Mouse (Mus musculus) T-helper 1 cell (primary cell): Measurements from ENCODE around the gene Nr1i2.
"Not testable (repeated sequence)": the region's sequence is repeated elsewhere in the genome, so short reads cannot be mapped to it uniquely, and the experiment has no call there.

Source experiments
- in situ Hi-C: fragments of 300-600 bp; cut with MboI, MseI; formaldehyde crosslinking; loops from one replicate; pipeline ENCODE4 v1.15.1; 2025; ENCODE audit warnings: high pct_unique_total_duplicates

The Nr1i2 gene

DNA sequence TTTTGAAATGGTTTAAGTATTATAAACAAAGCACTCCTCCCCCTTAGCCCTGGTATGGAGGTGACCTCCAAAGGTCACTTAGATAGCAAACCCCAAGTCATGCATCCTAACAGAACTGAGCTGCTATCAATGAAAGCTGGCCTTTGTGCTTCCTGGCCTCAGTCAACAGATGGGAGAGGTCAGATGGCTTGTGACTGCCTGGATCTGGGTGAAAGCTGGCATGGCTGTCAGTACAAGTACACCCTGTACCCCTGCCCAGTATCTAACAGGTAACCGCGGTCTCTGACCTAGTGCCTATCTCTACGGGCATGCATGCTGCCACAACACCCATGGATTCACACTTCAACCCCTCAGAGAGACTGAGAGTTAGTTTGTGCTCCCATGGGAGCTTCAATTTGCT lies 6.9 kb downstream of the Nr1i2 start:
- in situ Hi-C loops, result no loop called here

DNA sequence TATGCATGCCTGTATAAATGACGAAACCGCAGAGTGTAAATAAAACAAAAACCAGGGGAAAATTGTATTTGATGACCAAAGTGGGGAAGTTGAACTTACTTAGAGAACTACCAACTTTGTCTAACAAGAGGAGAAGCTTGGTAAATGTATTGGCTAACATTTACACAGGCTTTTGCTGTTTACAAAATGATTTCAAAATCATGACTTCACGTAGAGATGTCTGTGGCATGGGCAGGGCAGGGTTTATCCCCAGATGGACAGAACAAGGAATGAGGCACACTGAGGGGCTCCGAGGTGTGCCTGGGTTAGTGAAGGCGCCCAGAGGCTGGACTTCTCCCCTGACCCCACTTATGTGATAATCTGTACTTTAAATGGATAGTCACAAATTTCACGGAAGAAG lies 7.3 kb downstream of the Nr1i2 start:
- in situ Hi-C loops, result no loop called here

DNA sequence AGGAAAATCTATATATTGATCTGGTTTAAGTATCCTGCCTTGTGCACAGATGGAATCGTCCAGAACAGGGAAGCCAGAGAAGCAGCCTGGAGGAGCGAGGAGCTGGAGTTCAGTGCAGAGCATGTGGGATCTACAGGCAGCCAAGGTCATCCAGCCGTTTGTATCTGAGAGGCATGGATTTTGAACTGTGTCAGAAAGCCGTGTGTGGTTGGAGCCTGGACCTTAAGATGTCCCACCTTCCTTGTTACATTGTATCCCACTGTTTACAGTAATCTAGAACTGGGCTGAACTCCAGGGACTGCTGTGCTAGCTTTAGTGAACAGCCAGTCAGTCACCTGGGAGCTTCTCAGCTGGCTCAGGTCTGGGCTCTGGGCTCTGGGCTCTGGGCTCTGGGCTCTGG lies 8.1 kb downstream of the Nr1i2 start:
- in situ Hi-C loops, result no loop called here

DNA sequence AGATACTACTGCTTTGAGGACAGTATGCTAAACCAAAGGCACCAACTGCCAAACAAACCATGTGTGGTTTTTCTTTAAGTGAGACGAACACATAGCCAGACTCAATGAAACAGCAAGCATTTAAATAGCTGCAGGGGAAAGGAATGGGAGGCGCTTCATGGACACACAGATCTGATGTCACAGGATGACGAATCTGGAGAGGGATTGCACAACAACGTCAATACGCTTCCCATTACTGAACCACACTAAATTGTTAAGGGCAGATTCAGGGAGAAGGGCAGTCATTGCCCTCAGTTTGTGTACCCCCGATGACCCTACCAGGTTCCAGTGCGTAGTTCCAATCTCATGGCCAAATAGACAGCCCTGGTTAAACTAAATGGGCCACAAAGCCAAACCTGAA lies 8.8 kb downstream of the Nr1i2 start:
- in situ Hi-C loops, result no loop called here

DNA sequence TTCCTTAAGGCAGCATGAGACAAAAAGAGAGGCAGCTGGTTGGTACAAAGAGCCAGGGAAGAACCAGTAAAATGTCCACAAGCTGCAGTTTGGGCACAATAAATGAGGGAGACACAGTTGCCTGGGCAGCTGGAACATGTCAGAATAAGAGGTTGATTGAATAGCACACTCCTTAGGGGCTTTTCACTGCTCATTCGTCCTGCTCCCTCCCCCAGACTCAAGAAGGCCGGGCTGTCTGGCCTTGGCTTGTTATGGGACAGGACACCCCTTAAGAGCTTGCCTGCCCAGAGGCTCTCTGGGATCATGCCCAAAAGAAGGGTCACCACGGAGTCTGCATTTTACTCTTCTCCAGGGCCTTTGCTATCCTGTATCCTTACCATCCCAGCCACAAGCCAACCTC lies 11.3 kb downstream of the Nr1i2 start:
- in situ Hi-C loops, result no loop called here

DNA sequence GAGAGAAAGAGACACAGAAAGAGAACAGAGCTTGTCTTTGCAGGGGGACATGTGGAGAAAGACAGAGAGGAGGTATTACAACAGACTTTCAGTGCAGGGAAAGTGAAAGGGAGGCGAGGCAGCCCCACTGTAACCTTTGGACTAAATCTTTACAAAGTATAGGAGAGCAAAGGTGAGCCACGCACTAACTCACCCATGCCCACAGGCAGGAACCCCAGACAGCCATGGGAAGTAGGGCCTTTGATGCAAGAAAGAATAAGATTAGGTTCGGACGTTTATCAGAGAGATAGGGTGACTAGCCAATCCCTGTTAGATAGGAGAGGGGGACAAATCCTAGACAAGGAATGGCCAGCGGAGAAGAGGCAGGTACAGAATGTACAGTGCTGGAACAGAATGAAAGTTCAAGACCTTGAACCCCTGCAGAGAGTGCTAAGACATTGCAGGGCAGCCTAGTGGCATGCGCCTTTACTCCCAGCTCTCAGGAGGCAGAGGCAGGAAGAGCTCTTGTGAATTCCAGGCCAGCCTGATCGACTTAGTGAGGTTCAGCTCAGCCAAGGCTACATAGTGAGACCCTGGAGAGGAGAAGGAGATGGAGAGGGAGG lies 12.0 kb downstream of the Nr1i2 start:
- in situ Hi-C loops, result no loop called here

DNA sequence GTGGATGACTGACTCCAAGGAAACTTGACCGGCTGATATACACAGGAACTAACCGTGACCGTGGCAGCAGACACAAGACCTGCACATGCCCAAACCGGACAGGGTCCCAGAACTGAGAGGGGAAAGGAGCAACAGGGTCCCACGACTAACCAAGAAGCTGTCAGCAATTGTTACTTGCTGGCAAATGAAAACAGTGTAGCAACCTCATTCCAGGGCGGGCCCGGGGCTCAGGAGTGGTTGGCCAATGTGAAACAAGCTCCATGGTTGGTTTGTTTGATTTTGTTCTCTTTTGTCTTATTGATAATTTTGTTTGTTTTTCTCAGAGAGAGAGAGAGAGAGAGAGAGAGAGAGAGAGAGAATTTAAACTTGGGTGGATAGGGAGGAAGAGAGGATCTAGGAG lies 13.7 kb downstream of the Nr1i2 start:
- in situ Hi-C loops, result no loop called here

DNA sequence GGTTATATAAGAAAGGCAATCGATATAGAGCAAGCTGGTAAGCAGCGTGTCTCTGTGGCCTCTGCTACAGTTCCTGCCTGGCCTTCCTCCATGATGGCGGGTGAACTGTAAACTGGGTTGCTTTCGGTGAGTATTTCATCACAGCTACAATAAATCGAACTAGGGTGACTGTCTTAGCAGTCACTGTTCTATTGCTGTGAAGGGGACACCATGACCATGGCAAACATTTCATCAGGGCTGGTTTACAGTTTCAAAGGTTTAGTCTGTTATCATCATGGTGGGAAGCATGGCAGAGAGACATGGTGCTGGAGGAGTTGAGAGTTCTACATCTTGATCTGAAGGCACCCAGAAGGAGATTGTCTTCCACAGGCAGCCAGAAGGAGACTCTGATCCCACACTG lies 14.8 kb downstream of the Nr1i2 start:
- in situ Hi-C loops, result no loop called here

DNA sequence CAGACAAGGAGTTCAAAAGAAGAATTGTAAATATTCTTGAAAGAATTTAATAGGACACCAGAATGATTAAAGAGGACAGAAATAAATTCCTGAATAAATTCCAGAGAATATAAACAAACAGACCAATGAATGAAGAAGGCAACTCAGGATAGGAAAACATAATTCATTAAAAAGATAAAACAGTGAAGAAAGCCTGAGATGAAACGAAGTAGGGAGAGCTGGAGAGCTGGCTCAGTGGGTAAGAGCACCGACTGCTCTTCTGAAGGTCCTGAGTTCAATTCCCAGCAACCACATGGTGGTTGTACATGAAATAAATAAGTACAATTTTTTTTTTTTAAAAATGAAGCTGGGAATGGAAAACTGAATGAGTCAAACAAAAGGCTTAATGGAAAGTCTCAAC lies 19.9 kb downstream of the Nr1i2 start:
- in situ Hi-C loops, result no loop called here

DNA sequence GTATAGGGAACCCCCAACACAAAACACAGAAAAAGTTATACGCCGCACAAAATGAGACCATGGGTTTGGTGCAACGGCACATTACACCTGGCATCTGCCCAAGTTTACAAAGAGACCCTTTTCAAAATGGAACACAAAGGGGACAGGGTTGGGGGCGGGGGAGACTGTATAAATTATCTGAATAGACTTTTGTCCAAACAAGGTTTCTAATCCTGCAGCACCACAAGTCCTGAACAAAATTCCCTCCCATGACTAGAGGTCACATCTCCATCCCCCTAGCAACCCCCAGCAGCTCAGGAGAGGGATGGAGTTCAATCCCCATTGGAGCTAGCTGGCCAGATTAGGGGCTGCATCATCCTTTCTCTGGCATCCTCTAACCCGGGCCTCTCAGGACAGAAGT lies 22.1 kb downstream of the Nr1i2 start:
- in situ Hi-C loops, result no loop called here

DNA sequence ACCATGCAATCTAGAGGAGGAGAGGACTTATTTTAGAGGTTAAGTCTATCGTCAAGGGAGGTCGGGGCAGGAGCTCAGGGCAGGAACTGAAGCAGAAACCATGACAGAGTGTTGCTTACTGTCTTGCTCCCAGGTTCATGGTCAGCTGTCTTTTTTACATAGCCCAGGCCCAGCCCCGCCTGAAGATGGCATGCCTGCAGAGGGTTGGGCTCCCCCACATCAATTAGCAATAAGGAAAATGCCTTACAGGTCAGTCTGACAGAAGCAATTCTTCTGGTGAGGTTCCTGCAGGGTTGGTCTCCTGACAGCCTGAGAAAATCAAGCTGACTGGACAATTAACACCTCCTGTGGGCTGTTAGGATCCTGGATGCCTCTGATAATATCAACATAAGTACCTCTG lies 23.0 kb downstream of the Nr1i2 start:
- in situ Hi-C loops, result no loop called here

DNA sequence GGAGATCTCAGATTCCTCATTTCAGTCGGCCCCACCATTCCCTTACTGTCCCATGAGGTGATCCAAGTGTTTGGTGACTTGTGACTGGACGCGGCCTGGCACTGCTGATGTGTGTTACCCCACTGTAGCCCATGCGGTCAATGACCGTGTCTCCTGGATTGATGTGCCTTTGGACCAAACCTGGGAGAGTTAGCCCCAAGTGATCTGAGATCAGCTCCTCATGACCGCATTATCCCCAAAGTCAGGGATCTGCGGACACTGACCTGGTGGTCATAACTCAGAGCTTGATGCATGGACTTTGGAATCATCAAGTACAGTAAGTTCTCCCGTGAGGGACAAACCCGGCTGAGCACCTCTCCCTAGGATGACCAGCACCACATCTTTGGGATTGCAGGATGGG lies 38.7 kb downstream of the Nr1i2 start:
- in situ Hi-C loops, result no loop called here

DNA sequence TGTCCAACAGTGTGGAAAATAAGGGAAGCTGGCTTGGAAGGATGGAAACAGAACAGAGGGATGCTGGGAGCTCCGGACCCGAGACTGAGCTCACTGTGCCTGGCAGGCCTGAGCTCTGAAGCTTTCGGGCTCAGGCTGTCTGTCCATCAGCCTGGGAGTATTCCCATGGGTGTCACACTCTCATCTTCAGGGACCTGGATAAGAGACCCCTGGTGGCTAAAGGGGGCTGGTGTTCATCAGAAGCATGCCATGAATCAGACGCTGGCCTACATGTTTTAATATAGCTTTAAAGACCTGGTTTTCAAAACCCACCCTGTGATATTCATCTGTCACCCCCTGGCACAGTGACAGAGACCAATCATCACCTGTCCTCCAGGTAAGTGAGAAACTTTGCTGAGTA lies 39.5 kb downstream of the Nr1i2 start:
- in situ Hi-C loops, result no loop called here

DNA sequence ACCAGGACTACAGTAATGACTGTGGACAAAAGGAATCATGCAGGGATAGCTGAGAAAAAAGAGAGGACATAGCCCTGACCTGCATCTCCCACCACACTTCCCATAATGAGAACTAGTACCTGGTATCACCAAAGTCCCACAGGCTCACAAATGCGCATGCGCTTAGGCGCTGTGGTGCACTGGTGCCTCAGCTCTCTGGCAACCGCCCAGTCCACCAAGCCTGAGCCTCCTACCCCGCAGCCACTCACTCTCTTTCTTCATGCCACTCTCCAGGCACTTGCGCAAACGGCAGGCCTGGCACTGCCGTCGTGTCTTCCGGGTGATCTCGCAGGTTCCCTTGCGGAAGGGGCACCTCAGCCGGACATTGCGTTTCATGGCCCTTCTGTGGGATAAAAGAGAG lies 40.6 kb downstream of the Nr1i2 start:
- in situ Hi-C loops, result no loop called here

DNA sequence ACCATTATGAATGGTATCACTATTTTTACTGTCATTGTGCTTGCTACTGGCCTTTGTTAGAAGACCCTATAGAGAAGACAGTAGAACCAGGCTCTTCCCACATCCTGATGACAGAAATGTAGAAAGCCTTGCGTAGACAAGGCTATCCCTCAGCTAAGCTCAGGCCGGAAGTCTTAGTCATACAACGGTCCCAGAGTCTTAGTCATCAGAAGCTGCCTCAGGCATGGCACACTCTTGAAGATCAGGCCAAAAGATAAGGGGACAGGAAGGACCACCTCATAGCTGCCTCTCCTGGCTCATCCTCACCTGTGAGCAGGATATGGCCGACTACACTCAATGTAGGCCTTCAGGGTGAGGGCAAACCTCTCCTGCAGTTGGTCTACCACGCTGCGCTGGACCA lies 44.2 kb downstream of the Nr1i2 start:
- in situ Hi-C loops, result no loop called here

DNA sequence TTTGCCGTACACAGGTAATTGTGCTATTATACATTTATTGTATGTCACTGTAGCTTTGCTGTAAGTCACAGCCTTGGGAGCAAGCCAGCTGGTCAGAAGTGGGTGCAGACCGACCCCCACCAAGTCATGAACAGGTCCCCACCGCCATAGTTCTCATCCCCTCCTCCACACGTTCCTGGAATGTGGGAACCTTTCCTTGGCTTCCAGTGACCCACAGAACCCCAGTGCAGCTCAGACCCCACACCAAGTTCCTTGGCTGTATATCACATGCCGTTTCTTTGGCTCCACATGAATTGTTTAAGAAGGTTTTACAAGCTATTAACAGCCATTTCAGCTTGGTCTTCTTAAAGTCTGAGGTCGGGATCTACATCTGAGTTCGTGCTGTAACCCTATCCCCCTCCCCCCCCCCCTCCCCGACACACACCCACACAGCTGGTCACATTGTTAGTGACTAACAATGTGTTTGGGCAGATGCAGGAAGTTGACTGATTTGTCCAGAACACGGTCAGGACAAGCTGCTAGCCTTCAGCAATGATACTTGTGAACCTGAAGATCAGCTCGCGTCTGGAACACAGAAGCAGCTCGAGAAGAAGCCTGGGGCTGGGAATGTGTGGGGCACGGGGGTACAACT lies 46.2 kb downstream of the Nr1i2 start:
- in situ Hi-C loops, result no loop called here

DNA sequence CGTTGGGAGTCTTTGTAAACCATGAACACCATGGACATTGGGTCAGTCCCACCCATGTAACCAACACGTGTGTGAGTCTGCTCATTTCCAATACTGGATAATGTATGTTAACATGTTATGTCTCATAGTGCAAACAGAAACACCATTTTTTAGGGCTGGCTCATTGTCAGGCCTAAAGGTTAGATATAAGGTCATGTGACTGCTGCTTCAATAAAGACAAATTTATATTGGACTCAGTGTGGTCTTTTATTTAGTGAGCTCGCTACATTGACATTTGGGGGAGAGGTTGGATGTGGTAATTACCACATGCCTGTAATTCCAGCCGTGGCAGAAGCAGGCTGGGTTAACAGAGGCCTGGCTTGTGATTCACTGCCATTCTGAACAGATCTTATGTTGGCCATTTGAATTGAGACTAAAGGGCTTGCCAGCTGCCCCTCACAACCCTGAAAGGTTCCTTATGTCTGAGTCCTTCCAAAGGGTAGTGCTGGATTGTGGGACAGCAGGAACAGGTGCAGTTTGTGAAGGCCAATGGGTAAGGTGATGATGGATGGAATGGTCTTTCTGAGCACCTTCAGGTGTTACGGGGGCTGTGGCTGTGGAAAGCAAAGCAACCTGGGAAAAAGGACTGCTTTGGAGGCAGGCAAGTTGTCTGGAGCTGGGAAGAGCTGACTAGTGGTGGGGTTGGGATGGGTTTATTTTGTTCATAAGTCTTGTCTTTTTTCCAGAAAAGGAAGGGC lies 48.6 kb downstream of the Nr1i2 start:
- in situ Hi-C loops, result no loop called here

DNA sequence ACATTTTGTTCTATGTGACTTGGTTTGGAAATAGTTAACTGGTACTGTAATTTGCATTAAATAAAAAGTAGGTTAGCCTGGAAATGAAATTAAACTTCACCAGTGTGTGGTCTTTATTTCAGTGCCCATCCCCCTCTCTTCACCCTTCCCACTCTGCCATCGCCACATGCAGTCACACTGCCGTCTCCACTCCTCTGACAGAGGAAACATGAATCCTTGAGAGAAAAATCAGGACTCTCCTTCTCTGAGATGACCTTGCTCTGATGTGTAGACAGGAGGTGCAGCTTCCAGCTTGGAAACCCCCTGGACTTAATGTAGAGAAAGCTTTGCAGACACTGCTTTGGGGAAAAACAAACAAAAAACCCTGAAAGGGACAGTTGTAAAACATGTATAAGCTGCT lies 49.2 kb downstream of the Nr1i2 start:
- in situ Hi-C loops, result no loop called here

DNA sequence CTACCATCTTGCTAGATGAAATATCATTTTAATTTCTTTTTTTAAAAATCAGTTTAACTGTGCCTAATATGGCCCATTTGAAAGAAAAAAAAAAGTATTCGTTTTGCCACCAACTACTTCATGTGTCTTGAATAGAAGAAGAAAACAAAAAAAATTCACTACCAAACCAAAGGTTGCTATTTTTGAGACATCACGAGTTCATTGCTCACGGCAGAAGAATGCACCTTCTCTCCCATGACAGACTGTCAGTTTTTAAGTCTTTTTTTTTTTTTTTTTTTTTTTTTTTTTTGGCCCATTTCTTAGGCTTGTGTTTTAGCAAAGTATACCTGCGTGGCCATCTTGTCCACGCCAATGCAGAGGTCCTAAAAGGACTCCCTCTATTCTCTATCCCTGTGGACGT lies 50.5 kb downstream of the Nr1i2 start:
- in situ Hi-C loops, result no loop called here

DNA sequence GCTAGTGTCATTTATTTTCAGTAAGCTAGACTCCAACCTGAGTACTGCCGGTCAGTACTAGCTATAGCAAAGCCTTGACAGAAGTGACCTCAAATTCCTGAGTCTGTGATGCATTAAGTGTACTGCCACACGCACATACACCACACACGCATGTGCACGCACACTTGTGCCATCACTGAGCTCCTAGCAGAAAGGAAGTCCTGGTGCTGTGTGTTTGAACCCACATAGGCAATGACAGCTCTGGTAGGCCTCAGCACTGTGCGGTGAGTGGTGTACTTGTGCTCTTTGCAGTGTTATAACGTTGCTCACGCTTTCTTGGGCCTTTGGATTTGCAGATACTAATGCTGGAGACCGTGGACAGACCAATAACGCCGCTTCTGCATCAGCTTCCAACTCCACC lies 54.5 kb downstream of the Nr1i2 start:
- in situ Hi-C loops, result no loop called here

DNA sequence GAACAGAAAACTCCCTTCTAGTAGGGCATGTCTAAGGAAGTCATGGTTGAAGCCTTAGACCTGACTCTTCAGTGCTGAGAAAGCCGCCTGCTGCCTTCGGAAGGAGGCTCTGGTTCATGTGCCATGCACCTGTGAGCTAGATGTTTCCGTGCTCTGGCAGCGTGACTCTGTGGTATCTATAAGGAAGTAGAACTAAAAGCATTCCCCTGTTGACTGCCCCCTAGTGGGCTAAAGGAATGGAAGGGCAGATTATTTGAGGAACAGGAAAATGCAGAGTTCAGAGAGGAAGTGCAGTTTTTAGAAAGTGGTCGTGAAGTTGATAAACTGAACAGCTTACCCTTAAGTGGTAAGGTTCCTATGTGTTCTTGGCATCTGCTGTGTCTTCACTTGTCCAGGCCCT lies 54.9 kb downstream of the Nr1i2 start:
- in situ Hi-C loops, result no loop called here

DNA sequence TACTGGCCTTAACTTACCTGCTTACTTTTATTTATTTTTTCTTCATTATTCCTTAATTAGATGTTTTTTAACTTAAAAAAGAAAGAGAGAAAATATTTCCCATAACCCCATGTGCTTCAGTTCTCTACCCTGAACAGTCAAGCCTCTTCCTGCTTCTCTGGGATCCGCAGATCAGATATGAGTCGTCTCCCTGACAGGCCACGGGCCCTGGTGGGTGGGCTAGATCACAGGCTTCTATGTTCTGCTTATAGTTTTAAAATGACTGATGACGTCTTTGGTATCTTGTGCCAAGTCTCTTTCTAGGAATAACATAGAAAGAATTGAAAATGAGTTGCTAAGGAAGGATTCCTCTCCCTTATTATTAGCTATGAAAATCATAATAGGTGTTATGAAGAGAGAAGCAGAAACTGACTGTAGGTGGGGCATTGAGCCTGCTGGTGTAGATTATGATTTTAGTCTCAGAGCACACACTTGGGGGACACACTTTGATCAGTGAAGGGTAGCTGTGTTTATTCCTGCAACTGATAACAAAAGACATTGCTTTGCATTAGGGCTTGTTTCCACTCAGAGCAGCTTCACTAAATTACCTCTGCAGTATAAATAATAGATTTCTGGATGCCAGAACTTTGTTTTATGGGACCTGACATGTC lies 57.6 kb downstream of the Nr1i2 start:
- in situ Hi-C loops, result no loop called here

DNA sequence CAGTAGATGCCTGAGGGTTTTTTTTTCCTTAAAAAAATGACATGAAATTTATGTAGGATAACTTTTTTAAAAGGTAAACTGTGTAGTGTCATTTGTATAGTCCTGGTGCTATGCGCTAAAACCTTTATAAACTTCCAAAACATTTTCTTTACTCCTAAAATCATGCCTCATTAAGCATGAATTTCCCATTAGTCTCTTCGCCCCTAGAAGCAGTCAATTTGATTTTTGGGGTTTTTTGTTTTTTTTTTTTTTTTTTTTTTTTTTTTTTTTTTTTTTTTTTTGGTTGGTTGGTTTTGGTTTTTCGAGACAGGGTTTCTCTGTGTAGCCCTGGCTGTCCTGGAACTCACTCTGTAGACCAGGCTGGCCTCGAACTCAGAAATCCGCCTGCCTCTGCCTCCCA lies 72.1 kb downstream of the Nr1i2 start:
- in situ Hi-C loops, result not testable (repeated sequence)
